Comparison of ENCODE assay signal across 29 mouse cellular contexts in genomic region chr5:87379825-87380224, GRCm38 (mm10). TPM values are rescaled to one million over a fixed set of nuclear protein-coding genes. Genes with fewer than 3 reads are reported as not detected.
DNase-seq lines count a peak whose midpoint lies in the region; ATAC-seq and TF ChIP-seq lines count a peak whose summit lies in the region.
"Had no signal": no experiment of that assay in that cellular context is flagged by ENCODE, and none has a peak within 500 bp of the region (broad histone marks: within the 10 kb centered on the region; RNA-seq: fewer than 3 reads in every experiment).

No protein-coding gene starts in this region.

- H3K4me3 ChIP-seq in liver, adult 2 months (ENCODE audit: insufficient read depth, low read depth, low read length) = peak overlapping the region; percentile 68
- no peak overlapping the region for H3K4me3 ChIP-seq in intestine, embryonic 14.5 days (ENCODE audit: low read depth, low read length)
- no peak overlapping the region for H3K4me3 ChIP-seq in liver, embryonic 13.5 days (replicated peaks)
- H3K4me3 ChIP-seq: embryonic facial prominence, embryonic 15.5 days; erythroblast, embryonic 14.5 days; forebrain, embryonic 10.5 days; gastrocnemius, adult 2 months; heart, embryonic 13.5 days had no signal

- DNase-seq in liver, adult 2 months (ENCODE audit: extremely low read depth, low read depth, low spot score) = peak; percentile 89
- no peak for DNase-seq in liver
- no peak for DNase-seq in intestine, embryonic 14.5 days (ENCODE audit: low spot score)
- no peak for DNase-seq in liver, embryonic 13.5 days
- DNase-seq in yolk sac, embryonic 10.5 days (ENCODE audit: low spot score) = peak; percentile 32
- no peak for DNase-seq in left cerebral cortex, postnatal 4 days
- DNase-seq in urinary bladder, postnatal 36 days (ENCODE audit: low spot score in 2 of 2) = no peak
- DNase-seq: adrenal gland, postnatal 10 days; B cell, adult 2 months; cerebellum, adult 11 months; cerebellum, adult 8-10 months; cerebellum, postnatal 14 days; embryo, embryonic 11 days; gastrocnemius, adult 2 months; gastrocnemius, postnatal 25 days; heart, postnatal 36 days had no signal

- H3K36me3 ChIP-seq in liver, adult 2 months (ENCODE audit: control insufficient read depth, insufficient read depth, low read length) = peaks cover 2% of the 10 kb centered on the region; the same call in 1 of the 2 replicates
- no peaks in the 10 kb centered on the region for H3K36me3 ChIP-seq in intestine, embryonic 14.5 days (ENCODE audit: control insufficient read depth, insufficient read depth, low read length)
- H3K36me3 ChIP-seq in liver, embryonic 13.5 days = no peaks in the 10 kb centered on the region
- H3K36me3 ChIP-seq: embryonic facial prominence, embryonic 15.5 days; forebrain, embryonic 10.5 days; G1E; heart, embryonic 13.5 days had no signal

- no peaks in the 10 kb centered on the region for H3K27me3 ChIP-seq in liver, adult 2 months (ENCODE audit: control insufficient read depth, insufficient read depth, low read length)
- no peaks in the 10 kb centered on the region for H3K27me3 ChIP-seq in intestine, embryonic 14.5 days (replicated peaks; ENCODE audit: control insufficient read depth, insufficient read depth, low read length)
- H3K27me3 ChIP-seq in liver, embryonic 13.5 days = no peaks in the 10 kb centered on the region
- H3K27me3 ChIP-seq: embryonic facial prominence, embryonic 15.5 days; heart, embryonic 13.5 days had no signal

- no peak overlapping the region for H3K4me2 ChIP-seq in intestine, embryonic 14.5 days (ENCODE audit: low read length)
- H3K4me2 ChIP-seq in liver, embryonic 13.5 days = no peak overlapping the region
- H3K4me2 ChIP-seq: embryonic facial prominence, embryonic 15.5 days; heart, embryonic 13.5 days had no signal

- TF ChIP-seq POLR2A in liver, adult 2 months (IDR thresholded peaks at IDR 0.05; ENCODE audit: extremely low read depth, insufficient read depth, low read length) = no peak

- intact Hi-C loops in left cerebral cortex, postnatal 4 days (cut with DNase I) = no loop called here

- H3K27ac ChIP-seq in liver, adult 2 months (replicated peaks; ENCODE audit: insufficient read depth, low read depth, low read length) = peak overlapping the region; percentile 76
- no peak overlapping the region for H3K27ac ChIP-seq in intestine, embryonic 14.5 days (ENCODE audit: low read depth)
- H3K27ac ChIP-seq in liver, embryonic 13.5 days = no peak overlapping the region
- H3K27ac ChIP-seq: embryonic facial prominence, embryonic 15.5 days; forebrain, embryonic 10.5 days; gastrocnemius, adult 2 months; heart, embryonic 13.5 days had no signal

- TF ChIP-seq CTCF in liver, adult 2 months (IDR thresholded peaks at IDR 0.05; ENCODE audit: low read depth, low read length) = no peak

- H3K9ac ChIP-seq in liver, adult 2 months (ENCODE audit: low read depth, low read length) = peak overlapping the region; percentile 71
- no peak overlapping the region for H3K9ac ChIP-seq in intestine, embryonic 14.5 days (ENCODE audit: low read length)
- H3K9ac ChIP-seq in liver, embryonic 13.5 days = no peak overlapping the region
- H3K9ac ChIP-seq: embryonic facial prominence, embryonic 15.5 days; heart, embryonic 13.5 days had no signal

- ATAC-seq in intestine, embryonic 14.5 days (replicated peaks; ENCODE audit: low FRiP score, low TSS enrichment, low read depth) = 0 out of 2 replicates have a peak, but pooled peaks have one; percentile 36
- ATAC-seq in liver, embryonic 13.5 days (ENCODE audit: low read depth) = 0 out of 2 replicates have a peak, but pooled peaks have one; percentile 23
- ATAC-seq: CD4-positive, CD25-positive, alpha-beta regulatory T cell, adult 4 months; forebrain, embryonic 14.5 days had no signal

- no peaks in the 10 kb centered on the region for H3K79me2 ChIP-seq in liver, adult 2 months (ENCODE audit: control insufficient read depth, insufficient read depth, low read length)

- peaks cover 9% of the 10 kb centered on the region for H3K4me1 ChIP-seq in liver, adult 2 months (ENCODE audit: control insufficient read depth, insufficient read depth, low read length)
- no peaks in the 10 kb centered on the region for H3K4me1 ChIP-seq in intestine, embryonic 14.5 days (replicated peaks; ENCODE audit: control insufficient read depth, insufficient read depth, low read length)
- no peaks in the 10 kb centered on the region for H3K4me1 ChIP-seq in liver, embryonic 13.5 days (replicated peaks)
- H3K4me1 ChIP-seq: embryonic facial prominence, embryonic 15.5 days; forebrain, embryonic 10.5 days; heart, embryonic 13.5 days had no signal

- H3K9me3 ChIP-seq in intestine, embryonic 14.5 days (ENCODE audit: control insufficient read depth, low read length) = no peaks in the 10 kb centered on the region
- no peaks in the 10 kb centered on the region; the same call in 1 of the 2 replicates for H3K9me3 ChIP-seq in liver, embryonic 13.5 days (replicated peaks)
- H3K9me3 ChIP-seq: embryonic facial prominence, embryonic 15.5 days; forebrain, embryonic 10.5 days; G1E; heart, embryonic 13.5 days had no signal

RNA-seq across cellular contexts. Expression of gene Ugt2a3, which starts 42.8 kb away (rescaled TPM):
- total RNA-seq in liver, adult 2 months (2014; rRNA removed) = 509 and 549 TPM in 2 replicates
- polyA plus RNA-seq in liver, adult 2 months (2012; rRNA removed) = 108 and 121 TPM in 2 replicates
- 0.60 and 1.1 TPM in 2 replicates for polyA plus RNA-seq in intestine, embryonic 14.5 days (2014; fragmentation: Nextera tagmentation; extraction: Ambion mirVana)
- 0.05 TPM in 1 of 2 replicates, not detected in the other for polyA plus RNA-seq in liver, embryonic 13.5 days (2015; fragmentation: Nextera tagmentation; extraction: Ambion mirVana)
- not detected for total RNA-seq in left cerebral cortex, postnatal 4 days (2021)
- total RNA-seq: common myeloid progenitor, adult 5-6 weeks; gastrocnemius, adult 2 months; gastrocnemius, postnatal 25 days; granulocyte monocyte progenitor cell, adult 5-6 weeks; heart, postnatal 36 days had no signal
- polyA plus RNA-seq: brain, embryonic 14.5 days; CD4-positive, CD25-positive, alpha-beta regulatory T cell, adult 4 months; embryonic facial prominence, embryonic 11.5 days; embryonic facial prominence, embryonic 15.5 days; erythroblast, embryonic 14.5 days; forebrain, embryonic 10.5 days; forebrain, embryonic 14.5 days; G1E; heart, embryonic 13.5 days; heart, postnatal 0 days; hindbrain, embryonic 11.5 days had no signal

RNA-seq across cellular contexts. Expression of gene Ugt2b38, which starts 44.2 kb away (rescaled TPM):
- 3.0 and 3.7 TPM in 2 replicates for total RNA-seq in liver, adult 2 months (2014; rRNA removed)
- polyA plus RNA-seq in liver, adult 2 months (2012; rRNA removed) = 0.05 and 1.4 TPM in 2 replicates
- polyA plus RNA-seq in intestine, embryonic 14.5 days (2014; fragmentation: Nextera tagmentation; extraction: Ambion mirVana) = not detected in 2 replicates
- polyA plus RNA-seq in liver, embryonic 13.5 days (2015; fragmentation: Nextera tagmentation; extraction: Ambion mirVana) = not detected in 2 replicates
- not detected for total RNA-seq in left cerebral cortex, postnatal 4 days (2021)
- total RNA-seq: common myeloid progenitor, adult 5-6 weeks; G1E; gastrocnemius, adult 2 months; gastrocnemius, postnatal 25 days; granulocyte monocyte progenitor cell, adult 5-6 weeks; heart, postnatal 36 days had no signal
- polyA plus RNA-seq: brain, embryonic 14.5 days; CD4-positive, CD25-positive, alpha-beta regulatory T cell, adult 4 months; embryonic facial prominence, embryonic 11.5 days; embryonic facial prominence, embryonic 15.5 days; erythroblast, embryonic 14.5 days; forebrain, embryonic 10.5 days; forebrain, embryonic 14.5 days; G1E; heart, embryonic 13.5 days; heart, postnatal 0 days; hindbrain, embryonic 11.5 days had no signal

Comparison
In these comparisons a context has a peak if more than half of its experiments do, and no peak if none do; other contexts are left out.
1. DNase-seq: peak in liver, adult 2 months (single experiment) and yolk sac, embryonic 10.5 days (single experiment); none in liver (single experiment), intestine, embryonic 14.5 days (single experiment), liver, embryonic 13.5 days (single experiment), left cerebral cortex, postnatal 4 days (single experiment) and urinary bladder, postnatal 36 days (0 of 2).
2. RNA of gene Ugt2a3, which starts 42.8 kb away (polyA plus RNA-seq): 108 to 121 TPM in liver, adult 2 months; 0.60 to 1.1 TPM in intestine, embryonic 14.5 days and 0.05 TPM in liver, embryonic 13.5 days; every median in the first group is over 10 times any median in the second.